Mouse (Mus musculus): Measurements from ENCODE around the gene Tardbp. TPM values are rescaled to one million over a fixed set of nuclear protein-coding genes. Genes with fewer than 3 reads are reported as not detected.

Tardbp gene
- total and polyA plus RNA-seq, 2 experiments from 2014 or later: 121 to 205 TPM

- ATAC-seq (no peak), DNase-seq (ENCODE audit: low spot score) (no peak)
- no peaks in the 10 kb centered on the region for H3K27me3 ChIP-seq (ENCODE audit: insufficient read depth, low read length)
- peaks cover 85% of the 10 kb centered on the region for H3K36me3 ChIP-seq (ENCODE audit: insufficient read depth, low read length)
- no peaks in the 10 kb centered on the region for H3K4me1 ChIP-seq (ENCODE audit: insufficient read depth, low read length)
- 90% methylated on average over 10 of the region's 10 CpGs for WGBS
- no peak overlapping the region for H3K9ac ChIP-seq (replicated peaks; ENCODE audit: low read length)
- no peaks in the 10 kb centered on the region for H3K9me3 ChIP-seq (ENCODE audit: low read length)
- H3K4me3 ChIP-seq (ENCODE audit: low read length): no peak overlapping the region
- no peak overlapping the region for H3K4me2 ChIP-seq (ENCODE audit: low read depth, low read length)
- no peak for TF ChIP-seq CTCF (IDR thresholded peaks at IDR 0.05; ENCODE audit: low read depth)
- H3K27ac ChIP-seq: no peak overlapping the region
Observed at GRCm38 (mm10) chr4:148570138-148570537, 56.7 kb downstream of the Tardbp start.

GRCm38 (mm10) chr4:148563595-148563994 lies 63.2 kb downstream of the Tardbp start:
- H3K27ac ChIP-seq: no peak overlapping the region
- 96% methylated on average over 12 of the region's 12 CpGs for WGBS
- peaks cover 4% of the 10 kb centered on the region; the same call in 1 of the 2 replicates for H3K4me1 ChIP-seq (ENCODE audit: insufficient read depth, low read length)
- no peak for ATAC-seq
- no peaks in the 10 kb centered on the region for H3K9me3 ChIP-seq (ENCODE audit: low read length)
- peaks cover 79% of the 10 kb centered on the region for H3K36me3 ChIP-seq (ENCODE audit: insufficient read depth, low read length)
- H3K27me3 ChIP-seq (ENCODE audit: insufficient read depth, low read length): no peaks in the 10 kb centered on the region
- H3K4me2 ChIP-seq (ENCODE audit: low read depth, low read length): no peak overlapping the region
- no peak overlapping the region for H3K9ac ChIP-seq (replicated peaks; ENCODE audit: low read length)
- no peak for TF ChIP-seq CTCF (IDR thresholded peaks at IDR 0.05; ENCODE audit: low read depth)
- no peak for DNase-seq (ENCODE audit: low spot score)
- H3K4me3 ChIP-seq (ENCODE audit: low read length): no peak overlapping the region

DNA sequence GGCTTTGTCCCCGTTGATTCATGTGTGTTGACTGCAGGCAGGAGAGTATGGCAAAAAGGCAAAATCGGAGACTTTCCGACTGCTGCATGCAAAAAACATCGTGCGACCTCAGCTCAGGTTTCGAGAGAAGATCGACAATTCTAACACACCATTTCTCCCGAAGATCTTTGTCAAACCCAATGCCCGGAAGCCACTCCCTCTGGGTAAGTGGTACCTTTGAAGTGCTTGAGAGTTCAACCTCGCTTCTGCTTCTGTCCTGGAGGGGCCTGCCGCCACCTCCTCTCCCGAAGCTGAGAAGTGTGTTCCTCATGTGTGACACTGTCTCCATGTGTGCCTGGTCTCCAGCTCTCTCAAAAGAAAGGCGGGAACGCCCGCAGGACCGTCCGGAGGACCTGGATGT lies 64.1 kb downstream of the Tardbp start:
- H3K27ac ChIP-seq: no peak overlapping the region
- H3K27me3 ChIP-seq (ENCODE audit: insufficient read depth, low read length): no peaks in the 10 kb centered on the region
- H3K36me3 ChIP-seq (ENCODE audit: insufficient read depth, low read length): peaks cover 70% of the 10 kb centered on the region
- no peak overlapping the region for H3K4me2 ChIP-seq (ENCODE audit: low read depth, low read length)
- H3K9me3 ChIP-seq (ENCODE audit: low read length): no peaks in the 10 kb centered on the region
- no peak for DNase-seq (ENCODE audit: low spot score)
- H3K9ac ChIP-seq (replicated peaks; ENCODE audit: low read length): no peak overlapping the region
- ATAC-seq: no peak
- WGBS: 94% methylated on average over 17 of the region's 17 CpGs
- H3K4me3 ChIP-seq (ENCODE audit: low read length): no peak overlapping the region
- TF ChIP-seq CTCF (IDR thresholded peaks at IDR 0.05; ENCODE audit: low read depth): no peak
- H3K4me1 ChIP-seq (ENCODE audit: insufficient read depth, low read length): peaks cover 4% of the 10 kb centered on the region; the same call in 1 of the 2 replicates

Other genes starting within 250 kb of the Tardbp start
- gene Ubiad1, start 182.2 kb downstream of the Tardbp start, total RNA-seq (2014; rRNA removed): 22.2 and 25.8 TPM in 2 replicates
- gene Ubiad1, start 182.2 kb downstream of the Tardbp start, polyA plus RNA-seq (2015; fragmentation: Nextera tagmentation; extraction: Ambion mirVana): 12.8 and 13.1 TPM in 2 replicates
- 56.0 and 58.2 TPM in 2 replicates for gene Mtor, start 178.4 kb downstream of the Tardbp start, total RNA-seq (2014; rRNA removed)
- gene Mtor, start 178.4 kb downstream of the Tardbp start, polyA plus RNA-seq (2015; fragmentation: Nextera tagmentation; extraction: Ambion mirVana): 29.2 and 29.9 TPM in 2 replicates
- gene Angptl7, start 126.6 kb downstream of the Tardbp start, total RNA-seq (2014; rRNA removed): 0.21 TPM in 1 of 2 replicates, not detected in the other
- 0.31 and 0.44 TPM in 2 replicates for gene Angptl7, start 126.6 kb downstream of the Tardbp start, polyA plus RNA-seq (2015; fragmentation: Nextera tagmentation; extraction: Ambion mirVana)
- 69.5 and 72.0 TPM in 2 replicates for gene Exosc10, start 68.6 kb downstream of the Tardbp start, total RNA-seq (2014; rRNA removed)
- 67.8 and 68.1 TPM in 2 replicates for gene Exosc10, start 68.6 kb downstream of the Tardbp start, polyA plus RNA-seq (2015; fragmentation: Nextera tagmentation; extraction: Ambion mirVana)
- gene Srm, start 35.5 kb downstream of the Tardbp start, total RNA-seq (2014; rRNA removed): 77.6 and 83.0 TPM in 2 replicates
- 142 and 143 TPM in 2 replicates for gene Srm, start 35.5 kb downstream of the Tardbp start, polyA plus RNA-seq (2015; fragmentation: Nextera tagmentation; extraction: Ambion mirVana)
- gene Masp2, start 24.5 kb downstream of the Tardbp start, total RNA-seq (2014; rRNA removed): 0.26 and 0.40 TPM in 2 replicates
- gene Masp2, start 24.5 kb downstream of the Tardbp start, polyA plus RNA-seq (2015; fragmentation: Nextera tagmentation; extraction: Ambion mirVana): 0.49 TPM in 2 replicates
- not detected in 2 replicates for gene Gm572, start 16.3 kb upstream of the Tardbp start, total RNA-seq (2014; rRNA removed)
- gene Gm572, start 16.3 kb upstream of the Tardbp start, polyA plus RNA-seq (2015; fragmentation: Nextera tagmentation; extraction: Ambion mirVana): not detected in 2 replicates
- 6.3 and 7.2 TPM in 2 replicates for gene Casz1, start 177.4 kb upstream of the Tardbp start, total RNA-seq (2014; rRNA removed)
- gene Casz1, start 177.4 kb upstream of the Tardbp start, polyA plus RNA-seq (2015; fragmentation: Nextera tagmentation; extraction: Ambion mirVana): 2.3 and 3.2 TPM in 2 replicates